Mouse (Mus musculus) embryonic fibroblast, embryonic 13.5 days (primary cell): ENCODE measurements around the gene Kpna1.

Source experiments
- CTCF ChIP-seq: IDR thresholded peaks from 2 replicates; pipeline ENCODE4 v1.5.1; 2011; ENCODE audit warnings: mild to moderate bottlenecking, control low read depth, low read length, moderate library complexity, borderline replicate concordance; ENCODE audit not compliant: insufficient read depth
- POLR2A ChIP-seq: IDR thresholded peaks from 2 replicates; pipeline ENCODE4 v1.6.1; 2011; ENCODE audit warnings: low read depth, mild to moderate bottlenecking, control low read depth, low read length, moderate library complexity

- TF ChIP-seq POLR2A (no peak), CTCF (no peak)
Observed at GRCm38 (mm10) chr16:35952628-35953130, 25.9 kb upstream of the Kpna1 start.
